Mouse (Mus musculus) liver, embryonic 11.5 days (tissue): ENCODE measurements around the gene Hhipl2. TPM values are rescaled to one million over a fixed set of nuclear protein-coding genes. Genes with fewer than 3 reads are reported as not detected.
"Not testable (repeated sequence)": the region's sequence is repeated elsewhere in the genome, so short reads cannot be mapped to it uniquely, and the experiment has no call there.

Experiments
- ATAC-seq: fragments of 200-750 bp; cut with Nextera tagmentation; replicated peaks from 2 replicates; pipeline ENCODE4 v1.8.0; 2017; ENCODE audit warnings: moderate number of reproducible peaks, mild to moderate bottlenecking, moderate TSS enrichment, moderate library complexity; ENCODE audit not compliant: low FRiP score
- DNase-seq: peaks from one replicate; pipeline ENCODE4 v3.0.0-alpha.2; 2017; ENCODE audit warnings: low spot score
- H3K27ac ChIP-seq: fragments of 300-500 bp; sonication (generic); 2 replicates; pipeline ENCODE4 v1.5.1; 2014; ENCODE audit warnings: mild to moderate bottlenecking, low read depth, low read length, control low read depth
- H3K27me3 ChIP-seq: fragments of 300-500 bp; sonication (generic); replicated peaks from 2 replicates; pipeline ENCODE4 v1.6.1; 2014; ENCODE audit warnings: low read length, mixed read lengths; ENCODE audit not compliant: control insufficient read depth, insufficient read depth
- H3K36me3 ChIP-seq: fragments of 300-500 bp; sonication (generic); 2 replicates; pipeline ENCODE4 v1.6.1; 2014; ENCODE audit warnings: mild to moderate bottlenecking, low read length, moderate library complexity, mixed read lengths; ENCODE audit not compliant: control insufficient read depth, insufficient read depth
- H3K4me1 ChIP-seq: fragments of 300-500 bp; sonication (generic); replicated peaks from 2 replicates; pipeline ENCODE4 v1.6.1; 2014; ENCODE audit warnings: low read length, mixed read lengths; ENCODE audit not compliant: control insufficient read depth, insufficient read depth
- H3K4me2 ChIP-seq: fragments of 300-500 bp; sonication (generic); 2 replicates; pipeline ENCODE4 v1.6.1; 2014; ENCODE audit warnings: mild to moderate bottlenecking, control low read depth, moderate library complexity
- H3K4me3 ChIP-seq: fragments of 300-500 bp; sonication (generic); 2 replicates; pipeline ENCODE4 v1.5.1; 2014; ENCODE audit warnings: low read depth, low read length, control low read depth
- H3K9ac ChIP-seq: fragments of 300-500 bp; sonication (generic); 2 replicates; pipeline ENCODE4 v1.6.1; 2014; ENCODE audit warnings: low read depth, low read length, control low read depth
- H3K9me3 ChIP-seq: fragments of 300-500 bp; sonication (generic); 2 replicates; pipeline ENCODE4 v1.6.1; 2016; ENCODE audit warnings: low read length, inconsistent platforms, mixed read lengths; ENCODE audit not compliant: control insufficient read depth
- WGBS: fragments of 180-500 bp; shearing (Covaris S2); extraction: QIAGEN DNeasy Blood & Tissue Kit; methylation state at CpG from one replicate; pipeline ENCODE4 v1.1.7; 2014; 5-methylcytosine and 5-hydroxymethylcytosine counted together
- polyA plus RNA-seq: library from polyadenylated mRNA; unstranded; fragments of >200 nt; fragmentation: Nextera tagmentation; extraction: Ambion mirVana; gene quantifications from 2 replicates; pipeline ENCODE4 v1.2.1, GENCODE M21; 2014

Hhipl2 gene
- polyA plus RNA-seq, 1 experiment from 2014 or later: 0.10 TPM

- Histone ChIP-seq H3K9me3 (no peaks in the 10 kb centered on the region), H3K4me2 (no peak overlapping the region), H3K36me3 (no peaks in the 10 kb centered on the region), H3K4me1 (no peaks in the 10 kb centered on the region), H3K27ac (no peak overlapping the region), H3K27me3 (no peaks in the 10 kb centered on the region; the same call in 1 of the 2 replicates), H3K9ac (no peak overlapping the region), H3K4me3 (no peak overlapping the region)
- ATAC-seq (no peak), DNase-seq (no peak)
- 82% methylated on average over 2 of the region's 2 CpGs for WGBS
Observed at GRCm38 (mm10) chr1:183382621-183383020, 35.4 kb upstream of the Hhipl2 start.

- 86% methylated on average over 3 of the region's 3 CpGs for WGBS
- DNase-seq, H3K4me3 ChIP-seq, H3K27ac ChIP-seq, H3K27me3 ChIP-seq, H3K4me2 ChIP-seq, H3K36me3 ChIP-seq, H3K9ac ChIP-seq, H3K9me3 ChIP-seq, ATAC-seq, H3K4me1 ChIP-seq: not testable (repeated sequence)
Observed at GRCm38 (mm10) chr1:183387421-183387820, 30.6 kb upstream of the Hhipl2 start.

GRCm38 (mm10) chr1:183388426-183389406 is 29.3 kb upstream of the Hhipl2 start, which contains the start of gene Taf1a:
Gene Taf1a, plus strand, starts transcription at chr1:183388981.
- DNase-seq: peak; percentile 92
- H3K4me1 ChIP-seq: no peaks in the 10 kb centered on the region
- no peaks in the 10 kb centered on the region; the same call in 1 of the 2 replicates for H3K27me3 ChIP-seq
- peaks cover 6% of the 10 kb centered on the region; the same call in 1 of the 2 replicates for H3K36me3 ChIP-seq
- no peak within 1 kb of the TSS for H3K27ac ChIP-seq
- peak within 1 kb of the TSS; percentile 80 for H3K4me3 ChIP-seq
- ATAC-seq: peak; percentile 100
- H3K9ac ChIP-seq: peak within 1 kb of the TSS; percentile 61
- 5% methylated on average over 44 of the region's 44 CpGs for WGBS
- H3K9me3 ChIP-seq: no peaks in the 10 kb centered on the region
- peak within 1 kb of the TSS; percentile 84 for H3K4me2 ChIP-seq

- 91% methylated on average over 3 of the region's 3 CpGs for WGBS
- H3K4me3 ChIP-seq: no peak overlapping the region
- ATAC-seq: no peak
Observed at GRCm38 (mm10) chr1:183403396-183403795, 14.6 kb upstream of the Hhipl2 start.

GRCm38 (mm10) chr1:183414081-183414727 is 3.8 kb upstream of the Hhipl2 start:
- Histone ChIP-seq H3K27me3 (no peaks in the 10 kb centered on the region), H3K9me3 (no peaks in the 10 kb centered on the region), H3K27ac (no peak overlapping the region), H3K36me3 (peaks cover 6% of the 10 kb centered on the region; the same call in 1 of the 2 replicates), H3K4me2 (no peak overlapping the region), H3K4me1 (no peaks in the 10 kb centered on the region), H3K9ac (no peak overlapping the region), H3K4me3 (no peak overlapping the region)
- ATAC-seq (no peak), DNase-seq (no peak)
- WGBS: 80% methylated on average over 15 of the region's 15 CpGs

More at GRCm38 (mm10) chr1:183403396-183403795, 14.6 kb upstream of the Hhipl2 start:
- Histone ChIP-seq H3K9me3 (no peaks in the 10 kb centered on the region), H3K36me3 (peaks cover 28% of the 10 kb centered on the region), H3K27me3 (no peaks in the 10 kb centered on the region), H3K4me2 (no peak overlapping the region), H3K4me1 (no peaks in the 10 kb centered on the region), H3K9ac (no peak overlapping the region), H3K27ac (no peak overlapping the region)
- DNase-seq: no peak

- no peak overlapping the region for H3K9ac ChIP-seq
- H3K27me3 ChIP-seq: no peaks in the 10 kb centered on the region
- H3K9me3 ChIP-seq: no peaks in the 10 kb centered on the region
- no peaks in the 10 kb centered on the region for H3K36me3 ChIP-seq
- WGBS: 80% methylated on average over 7 of the region's 7 CpGs
- no peak overlapping the region for H3K27ac ChIP-seq
- no peak overlapping the region for H3K4me2 ChIP-seq
- H3K4me3 ChIP-seq: no peak overlapping the region
- DNase-seq: no peak
- ATAC-seq: no peak
- no peaks in the 10 kb centered on the region for H3K4me1 ChIP-seq
Observed at GRCm38 (mm10) chr1:183419741-183420140, 1.7 kb downstream of the Hhipl2 start.

GRCm38 (mm10) chr1:183420296-183420695 is 2.3 kb downstream of the Hhipl2 start:
- Histone ChIP-seq H3K27me3 (no peaks in the 10 kb centered on the region), H3K9ac (no peak overlapping the region), H3K4me1 (no peaks in the 10 kb centered on the region), H3K27ac (no peak overlapping the region), H3K4me3 (no peak overlapping the region), H3K9me3 (no peaks in the 10 kb centered on the region), H3K36me3 (no peaks in the 10 kb centered on the region), H3K4me2 (no peak overlapping the region)
- 87% methylated on average over 10 of the region's 10 CpGs for WGBS
- DNase-seq (no peak), ATAC-seq (no peak)

GRCm38 (mm10) chr1:183424100-183424499 is 6.1 kb downstream of the Hhipl2 start:
- no peak for DNase-seq
- no peaks in the 10 kb centered on the region for H3K36me3 ChIP-seq
- WGBS: 90% methylated on average over 7 of the region's 7 CpGs

More at GRCm38 (mm10) chr1:183424100-183424499, 6.1 kb downstream of the Hhipl2 start:
- no peak overlapping the region for H3K9ac ChIP-seq
- H3K27ac ChIP-seq: no peak overlapping the region
- H3K27me3 ChIP-seq: no peaks in the 10 kb centered on the region
- H3K4me2 ChIP-seq: no peak overlapping the region
- H3K4me3 ChIP-seq: no peak overlapping the region
- no peak for ATAC-seq
- no peaks in the 10 kb centered on the region for H3K4me1 ChIP-seq
- H3K9me3 ChIP-seq: no peaks in the 10 kb centered on the region
